Mouse (Mus musculus) spleen, adult 10 weeks (tissue): ENCODE results near the gene Pkn1. TPM values are rescaled to one million over a fixed set of nuclear protein-coding genes. Genes with fewer than 3 reads are reported as not detected.

Experiments
- polyA plus RNA-seq: library from polyadenylated mRNA; stranded (reverse); fragments of 350-450 nt; fragmentation: Illumina TruSeq; extraction: RNeasy Lipid Tissue Mini Kit (QIAGEN cat#74804); gene quantifications from one replicate; pipeline ENCODE4 v1.2.3, GENCODE M21; 2015; ENCODE audit warnings: low replicate concordance; ENCODE audit not compliant: insufficient read depth

Gene Pkn1
- polyA plus RNA-seq = 105 TPM

DNA sequence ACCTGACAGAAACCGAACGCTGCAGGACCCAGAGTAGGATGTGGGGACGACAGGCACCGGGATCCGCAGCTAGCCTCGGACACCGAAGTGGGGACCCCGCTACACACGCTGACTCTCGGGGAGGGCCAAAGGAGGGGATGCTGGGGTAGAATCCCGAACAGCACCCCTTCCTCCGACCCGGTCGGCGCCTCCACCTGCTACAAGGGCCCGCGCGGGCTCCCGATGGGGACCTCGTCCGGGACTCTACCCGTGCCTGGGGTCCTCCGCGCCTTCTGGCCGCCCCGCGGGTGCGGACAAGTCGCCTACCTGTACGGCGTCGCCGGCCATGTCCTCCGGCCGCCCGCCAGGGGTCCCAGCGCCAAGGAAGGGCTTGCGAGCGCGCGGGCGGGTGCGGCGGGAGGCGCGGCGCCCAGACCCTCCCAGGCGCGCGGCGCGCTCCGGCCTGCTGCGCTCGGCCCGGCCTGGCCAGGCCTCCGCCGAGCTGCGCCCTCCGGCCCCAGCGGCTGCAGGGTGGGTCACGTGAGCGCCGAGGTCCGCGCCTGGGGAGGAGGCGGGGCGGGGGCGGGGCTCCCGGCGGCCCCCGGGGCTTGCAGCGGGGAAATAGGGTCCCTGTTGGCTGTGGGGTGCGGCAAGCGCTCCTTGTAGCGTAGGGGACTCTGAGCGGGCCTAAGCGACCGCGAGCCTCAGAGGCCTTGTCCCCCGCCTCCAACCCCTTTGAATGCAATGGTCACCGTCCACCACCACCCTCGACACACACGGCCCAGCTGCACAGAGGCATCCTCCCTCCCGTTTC lies at the start of gene Pkn1:
Gene Pkn1 (minus strand): TSS at position 519 of the 793 bp plus-strand sequence.

DNA sequence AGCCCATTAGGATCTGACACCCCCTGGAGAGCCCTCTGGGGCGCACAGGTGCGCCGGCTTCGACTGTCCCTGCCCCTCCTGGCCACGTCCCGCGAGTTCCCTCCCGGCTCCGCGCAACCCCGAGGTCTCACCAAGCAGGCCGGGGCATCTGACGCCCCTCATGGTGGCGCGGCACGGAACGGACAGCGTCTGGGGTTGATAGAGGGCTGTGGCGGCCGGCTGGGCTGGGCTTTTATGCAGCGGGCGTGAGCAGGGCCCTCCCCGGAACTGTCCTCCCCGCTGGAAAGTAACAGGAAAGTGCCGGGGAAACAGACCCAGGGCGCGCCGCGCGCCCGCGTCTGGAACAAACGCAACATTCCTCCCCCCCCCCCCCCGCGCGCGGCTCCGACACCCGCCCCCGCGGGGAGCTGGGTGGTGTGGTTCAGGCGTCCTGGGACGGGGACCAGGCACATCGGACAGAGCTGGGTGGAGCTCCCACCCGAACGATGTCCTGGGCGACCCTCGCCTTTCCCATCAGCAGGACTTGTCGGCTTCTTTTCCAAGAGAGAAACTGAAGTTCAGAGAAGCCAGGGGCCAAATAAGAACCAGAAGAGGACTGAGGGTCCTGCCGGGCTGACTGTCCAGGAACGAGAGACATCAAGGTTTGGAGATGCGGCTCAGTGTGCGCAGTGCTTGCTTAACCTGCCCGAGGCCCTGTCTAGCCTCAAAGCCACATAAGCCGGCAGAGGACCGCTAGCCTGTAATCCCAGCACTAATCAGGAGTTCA lies 42.2 kb upstream of the Pkn1 start, which contains the start of gene Adgre5:
Gene Adgre5 (minus strand): TSS at position 351 of the 766 bp plus-strand sequence.

DNA sequence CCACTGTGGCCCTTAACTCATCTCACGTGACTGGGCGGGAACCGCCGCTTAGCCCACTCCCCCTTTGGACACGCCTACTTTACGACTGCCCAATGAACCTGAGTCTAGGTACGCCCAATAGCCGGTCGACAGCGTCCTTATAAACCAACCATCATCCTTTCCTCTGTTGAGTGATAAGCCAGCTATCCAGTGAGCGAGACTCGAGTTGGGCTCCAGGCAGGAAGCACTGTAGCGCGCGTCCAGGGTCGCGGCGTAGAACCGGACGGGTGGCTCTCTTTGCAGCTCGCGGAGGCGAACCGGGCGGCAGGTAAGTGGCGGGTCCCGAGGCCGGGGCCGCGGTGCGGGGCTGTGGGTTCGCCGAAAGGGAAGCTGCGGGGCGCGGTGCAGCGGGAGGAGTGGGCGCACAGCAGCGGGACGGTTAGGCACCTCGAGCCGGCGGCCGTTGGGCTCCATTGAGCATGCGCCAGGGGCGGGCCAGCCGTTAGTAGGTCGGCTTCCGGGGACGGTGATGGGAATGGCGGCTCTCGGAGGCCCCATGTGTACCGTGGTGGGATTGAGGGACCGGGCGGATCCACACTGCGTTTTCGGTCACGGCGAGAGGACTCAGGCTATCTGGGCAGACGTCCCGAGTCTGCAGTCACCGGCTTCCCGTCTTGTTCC lies 16.2 kb upstream of the Pkn1 start, which contains the start of gene Ddx39:
Gene Ddx39 (plus strand): TSS at position 147 of the 660 bp plus-strand sequence.

DNA sequence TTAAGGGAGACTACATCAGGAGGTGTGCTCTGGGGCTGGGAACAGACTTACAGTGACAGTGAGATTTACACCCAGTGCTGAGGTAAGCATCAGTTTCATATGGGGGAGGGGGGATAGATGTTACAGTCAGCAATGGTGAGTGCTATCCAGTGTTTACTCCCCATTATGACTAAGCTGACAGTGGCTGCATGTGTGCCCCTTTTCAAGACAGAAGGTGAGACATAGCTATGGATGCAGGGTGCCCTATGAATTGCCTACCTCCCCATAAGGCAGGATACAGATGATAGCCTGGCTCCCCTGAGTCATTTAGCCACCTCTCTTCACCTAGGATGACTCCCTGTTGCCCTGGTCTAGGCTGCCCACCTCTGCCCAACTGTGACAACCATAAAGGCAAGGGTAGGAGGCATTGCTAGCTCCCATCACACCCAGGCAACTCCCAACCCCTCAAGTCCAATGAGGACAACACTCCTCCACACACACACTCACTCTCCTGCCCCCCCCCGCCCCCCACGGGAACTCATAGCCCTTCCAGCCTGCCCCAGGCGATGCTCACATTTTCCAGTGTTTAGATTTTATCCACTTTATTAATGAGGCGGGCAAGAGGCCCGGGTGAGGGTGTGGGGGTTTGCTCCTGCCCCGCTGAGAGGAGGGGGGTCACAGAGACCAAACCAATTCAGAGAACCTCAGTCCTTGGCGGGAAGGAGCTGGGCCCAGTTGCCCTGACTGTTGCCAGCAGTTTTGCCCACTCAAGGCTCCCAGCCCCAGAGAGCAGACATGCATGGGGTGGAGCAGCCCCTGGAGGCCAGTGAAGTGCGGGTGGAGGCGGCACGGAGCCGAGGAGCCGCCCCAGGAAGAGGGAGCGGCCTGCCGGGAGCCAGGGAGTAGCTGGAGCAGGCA lies 32.8 kb downstream of the Pkn1 start, which contains the start of gene Ptger1:
Gene Ptger1 (plus strand): TSS at position 710 of the 897 bp plus-strand sequence.

DNA sequence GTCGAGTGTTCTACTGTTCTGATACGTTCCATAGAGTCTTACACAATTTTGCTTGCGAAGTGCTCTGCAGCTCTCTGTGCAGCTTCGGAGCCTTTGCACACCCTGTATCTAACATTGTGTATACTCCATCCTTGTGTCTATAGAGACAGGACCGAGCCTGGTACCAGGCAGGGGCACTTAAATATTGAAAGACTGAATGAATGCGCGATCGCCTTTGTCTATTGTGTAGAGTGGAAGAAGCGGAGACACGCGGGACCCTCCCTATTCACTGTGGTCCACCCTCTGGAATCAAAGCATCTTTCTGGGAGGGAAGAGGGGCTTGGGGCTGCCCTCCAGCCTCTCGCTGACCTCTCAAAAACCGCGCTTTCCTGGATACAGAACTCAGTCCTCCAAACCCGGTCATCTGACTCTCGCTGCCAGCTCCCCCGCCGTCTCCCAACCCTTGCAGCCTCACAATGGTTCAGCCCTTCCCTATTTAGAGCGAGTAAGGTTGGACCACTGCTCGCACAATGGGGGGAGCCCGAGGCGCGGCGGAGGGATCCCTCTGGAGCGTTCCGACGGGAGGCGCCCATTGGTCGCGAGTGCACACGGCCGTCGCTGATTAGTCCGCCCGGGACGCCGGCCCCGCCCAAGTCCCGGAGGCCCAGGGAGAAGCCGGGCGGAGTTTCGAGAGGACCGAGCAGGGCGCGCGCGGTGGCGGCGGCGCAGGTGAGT lies 46.8 kb downstream of the Pkn1 start, which contains the start of gene Gipc1:
Gene Gipc1 (plus strand): TSS at position 648 of the 714 bp plus-strand sequence.

Other genes starting within 250 kb of the Pkn1 start
- 65.2 TPM for gene Scoc, start 240.8 kb downstream of the Pkn1 start, polyA plus RNA-seq
- not detected for gene Olfr370, start 163.4 kb downstream of the Pkn1 start, polyA plus RNA-seq
- gene Ndufb7, start 132.5 kb downstream of the Pkn1 start, polyA plus RNA-seq = 15.3 TPM
- gene Tecr, start 91.2 kb downstream of the Pkn1 start, polyA plus RNA-seq = 132 TPM
- gene Dnajb1, start 91.0 kb downstream of the Pkn1 start, polyA plus RNA-seq = 32.8 TPM
- 4.3 TPM for gene Gipc1, start 46.5 kb downstream of the Pkn1 start, polyA plus RNA-seq
- gene Ptger1, start 32.5 kb downstream of the Pkn1 start, polyA plus RNA-seq = 0.90 TPM
- 70.5 TPM for gene Ddx39, start 16.0 kb upstream of the Pkn1 start, polyA plus RNA-seq
- 248 TPM for gene Adgre5, start 42.1 kb upstream of the Pkn1 start, polyA plus RNA-seq
- gene Adgrl1, start 200.9 kb upstream of the Pkn1 start, polyA plus RNA-seq = 7.0 TPM